8 mouse cellular contexts compared by ENCODE assay signal in the genomic region with DNA sequence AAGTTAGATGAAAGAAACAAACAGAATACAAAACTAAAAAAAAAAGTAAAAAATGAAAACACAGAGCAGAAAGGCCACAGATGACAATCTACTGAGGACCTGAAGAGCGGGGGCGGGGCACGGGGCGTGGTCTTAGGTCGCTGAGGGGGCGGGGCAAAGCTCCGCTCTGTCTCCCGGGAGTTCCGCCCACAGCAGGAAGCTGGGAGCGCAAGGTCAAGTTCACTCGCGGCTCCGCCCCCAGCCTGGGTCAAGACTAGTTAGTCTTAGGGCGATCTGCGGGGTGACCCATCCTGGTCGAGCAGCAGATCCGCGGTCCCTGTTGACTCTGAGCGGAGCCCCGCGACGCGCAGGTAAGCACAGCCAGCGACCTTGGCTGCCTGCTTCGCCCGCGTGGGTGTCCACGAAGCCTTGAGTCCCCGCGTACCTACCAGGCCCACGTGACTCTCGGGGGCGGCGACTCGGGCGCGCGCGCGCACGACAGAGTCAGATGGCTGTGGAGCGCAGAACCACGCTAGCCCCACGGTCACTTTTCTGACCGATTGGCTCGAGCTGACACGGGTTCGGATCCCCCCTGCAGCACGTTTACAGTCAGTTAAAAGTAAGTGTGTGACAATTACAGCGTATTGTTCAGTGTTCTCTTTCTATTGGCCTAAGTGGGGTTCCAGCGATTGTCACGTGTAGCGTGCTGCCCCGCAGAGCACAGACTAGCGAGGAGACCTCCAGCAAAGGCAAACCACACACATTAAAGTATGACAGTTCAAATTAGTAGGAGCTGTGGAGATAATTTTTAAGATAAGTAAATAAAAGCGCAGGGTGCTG. TPM values are rescaled to one million over a fixed set of nuclear protein-coding genes. Genes with fewer than 3 reads are reported as not detected.
A peak's percentile ranks its signal among the peaks of the same experiment; 100 is the strongest.
DNase-seq lines count a peak whose midpoint lies in the region; ATAC-seq and TF ChIP-seq lines count a peak whose summit lies in the region.

No protein-coding gene starts in this region.

- peak overlapping the region; percentile 11 for H3K4me3 ChIP-seq in C2C12 (ENCODE audit: insufficient read depth, poor library complexity, severe bottlenecking)
- peak overlapping the region; percentile 62 for H3K4me3 ChIP-seq in heart, embryonic 12.5 days
- peak overlapping the region; percentile 50 for H3K4me3 ChIP-seq in kidney, postnatal 0 days (replicated peaks; ENCODE audit: low read depth, low read length)
- H3K4me3 ChIP-seq in liver, embryonic 11.5 days (ENCODE audit: low read depth, low read length) = peak overlapping the region; percentile 72
- H3K4me3 ChIP-seq in stomach, embryonic 14.5 days (ENCODE audit: low read depth, low read length) = peak overlapping the region; percentile 55

- no peaks in the 10 kb centered on the region for H3K36me3 ChIP-seq in C2C12 (ENCODE audit: control insufficient read depth, insufficient read depth)
- H3K36me3 ChIP-seq in heart, embryonic 12.5 days = no peaks in the 10 kb centered on the region
- no peaks in the 10 kb centered on the region for H3K36me3 ChIP-seq in kidney, postnatal 0 days (ENCODE audit: insufficient read depth, low read length)
- no peaks in the 10 kb centered on the region for H3K36me3 ChIP-seq in liver, embryonic 11.5 days (ENCODE audit: control insufficient read depth, insufficient read depth, low read length)
- no peaks in the 10 kb centered on the region for H3K36me3 ChIP-seq in stomach, embryonic 14.5 days (ENCODE audit: control insufficient read depth, insufficient read depth, low read length)

- H3K9ac ChIP-seq in heart, embryonic 12.5 days = peak overlapping the region; percentile 75
- peak overlapping the region; percentile 50 for H3K9ac ChIP-seq in kidney, postnatal 0 days (ENCODE audit: low read depth, low read length)
- H3K9ac ChIP-seq in liver, embryonic 11.5 days (ENCODE audit: low read depth, low read length) = peak overlapping the region; percentile 81
- H3K9ac ChIP-seq in stomach, embryonic 14.5 days (replicated peaks; ENCODE audit: low read depth, low read length) = peak overlapping the region; percentile 36; the same call in 1 of the 2 replicates

- WGBS in heart, embryonic 12.5 days = under 1% methylated on average over 56 of the region's 56 CpGs
- WGBS in kidney, postnatal 0 days = under 1% methylated on average over 56 of the region's 56 CpGs
- WGBS in liver, embryonic 11.5 days = under 1% methylated on average over 55 of the region's 56 CpGs
- under 1% methylated on average over 56 of the region's 56 CpGs for WGBS in stomach, embryonic 14.5 days

- H3K4me1 ChIP-seq in heart, embryonic 12.5 days (replicated peaks) = peaks cover 11% of the 10 kb centered on the region
- 0 out of 2 replicates have a peak, but pooled peaks cover 5% of the 10 kb centered on the region for H3K4me1 ChIP-seq in kidney, postnatal 0 days (replicated peaks; ENCODE audit: insufficient read depth, low read length)
- peaks cover 11% of the 10 kb centered on the region for H3K4me1 ChIP-seq in liver, embryonic 11.5 days (replicated peaks; ENCODE audit: control insufficient read depth, insufficient read depth, low read length)
- H3K4me1 ChIP-seq in stomach, embryonic 14.5 days (ENCODE audit: control insufficient read depth, insufficient read depth, low read length) = peaks cover 4% of the 10 kb centered on the region; the same call in 1 of the 2 replicates

- H3K27me3 ChIP-seq in C2C12 (ENCODE audit: control insufficient read depth, insufficient read depth, insufficient read length) = no peaks in the 10 kb centered on the region
- 0 out of 2 replicates have a peak, but pooled peaks cover 5% of the 10 kb centered on the region for H3K27me3 ChIP-seq in heart, embryonic 12.5 days (replicated peaks)
- H3K27me3 ChIP-seq in kidney, postnatal 0 days (ENCODE audit: insufficient read depth, low read length) = no peaks in the 10 kb centered on the region
- H3K27me3 ChIP-seq in liver, embryonic 11.5 days (replicated peaks; ENCODE audit: control insufficient read depth, insufficient read depth, low read length) = no peaks in the 10 kb centered on the region
- H3K27me3 ChIP-seq in stomach, embryonic 14.5 days (ENCODE audit: control insufficient read depth, insufficient read depth, low read length) = no peaks in the 10 kb centered on the region

- no peaks in the 10 kb centered on the region for H3K79me2 ChIP-seq in C2C12 (ENCODE audit: control insufficient read depth, insufficient read depth)

- H3ac ChIP-seq in C2C12 (ENCODE audit: control insufficient read depth, insufficient read length, low read depth) = no peak overlapping the region

- H3K4me2 ChIP-seq in heart, embryonic 12.5 days = peak overlapping the region; percentile 77
- H3K4me2 ChIP-seq in kidney, postnatal 0 days (ENCODE audit: low read length) = peak overlapping the region; percentile 76
- H3K4me2 ChIP-seq in liver, embryonic 11.5 days = peak overlapping the region; percentile 82
- H3K4me2 ChIP-seq in stomach, embryonic 14.5 days (replicated peaks; ENCODE audit: low read depth, low read length) = peak overlapping the region; percentile 63

- peak; percentile 54 for DNase-seq in brain, embryonic 18.5 days (ENCODE audit: low read depth, low spot score)
- DNase-seq in kidney, postnatal 0 days (ENCODE audit: low spot score) = peak; percentile 96
- DNase-seq in liver, embryonic 11.5 days (ENCODE audit: low spot score) = peak; percentile 86
- DNase-seq in naive thymus-derived CD4-positive, alpha-beta T cell, adult 2 months (ENCODE audit: low read depth) = peak; percentile 96

- H3K79me3 ChIP-seq in C2C12 (ENCODE audit: low read depth) = no peaks in the 10 kb centered on the region

- H3K9me3 ChIP-seq in heart, embryonic 12.5 days (replicated peaks) = no peaks in the 10 kb centered on the region
- no peaks in the 10 kb centered on the region for H3K9me3 ChIP-seq in kidney, postnatal 0 days (replicated peaks; ENCODE audit: low read length)
- no peaks in the 10 kb centered on the region for H3K9me3 ChIP-seq in liver, embryonic 11.5 days (ENCODE audit: control insufficient read depth, low read length)
- H3K9me3 ChIP-seq in stomach, embryonic 14.5 days (ENCODE audit: control insufficient read depth, low read depth, low read length) = no peaks in the 10 kb centered on the region

- peak overlapping the region; percentile 58; the same call in 1 of the 2 replicates for H3K27ac ChIP-seq in heart, embryonic 12.5 days (ENCODE audit: poor library complexity, severe bottlenecking)
- peak overlapping the region; percentile 88 for H3K27ac ChIP-seq in kidney, postnatal 0 days
- peak overlapping the region; percentile 84 for H3K27ac ChIP-seq in liver, embryonic 11.5 days (ENCODE audit: low read depth, low read length)
- peak overlapping the region; percentile 74 for H3K27ac ChIP-seq in stomach, embryonic 14.5 days (ENCODE audit: low read length)

- ATAC-seq in erythroid progenitor cell, adult 5-6 weeks (replicated peaks; ENCODE audit: low FRiP score, poor library complexity, severe bottlenecking) = peak; percentile 77
- peak; percentile 91 for ATAC-seq in heart, embryonic 12.5 days (ENCODE audit: insufficient number of reproducible peaks, low FRiP score)
- peak; percentile 81 for ATAC-seq in kidney, postnatal 0 days (replicated peaks; ENCODE audit: low FRiP score, low read depth)
- peak; percentile 76 for ATAC-seq in liver, embryonic 11.5 days (replicated peaks; ENCODE audit: low FRiP score)
- ATAC-seq in stomach, embryonic 14.5 days (ENCODE audit: insufficient number of reproducible peaks, insufficient read depth, low FRiP score, low read depth) = peak; percentile 87

- TF ChIP-seq CTCF in C2C12 (IDR thresholded peaks at IDR 0.05; ENCODE audit: control insufficient read depth, insufficient read depth, insufficient read length) = no peak
- peak; percentile 2; the same call in 1 of the 2 replicates for TF ChIP-seq CTCF in kidney, postnatal 0 days (IDR thresholded peaks at IDR 0.05; ENCODE audit: low read depth)

TF ChIP-seq in C2C12, 6 proteins besides CTCF, POLR2A, EP300 and RAD21:
- TF ChIP-seq MYOG (IDR thresholded peaks at IDR 0.05; ENCODE audit: control insufficient read depth, extremely low read depth, insufficient read length) = no peak
- no peak for TF ChIP-seq MAX (IDR thresholded peaks at IDR 0.05)
- peak; percentile 47 for TF ChIP-seq USF1 (IDR thresholded peaks at IDR 0.05; ENCODE audit: low read depth)
- no peak for TF ChIP-seq MYOD1 (IDR thresholded peaks at IDR 0.05; ENCODE audit: control insufficient read depth, insufficient read length, low read depth)

RNA-seq across cellular contexts. Expression of a gene that starts 9.4 kb away (rescaled TPM):
- polyA plus RNA-seq in C2C12 (2012; fragmentation: generic; extraction: Trizol) = 0.34 TPM
- total RNA-seq in erythroid progenitor cell, adult 5-6 weeks (2015; ENCODE audit: low replicate concordance) = 66.3 and 77.1 TPM in 2 replicates
- 81.5 and 109 TPM in 2 replicates for total RNA-seq in erythroid progenitor cell, adult 5-6 weeks (2017; ENCODE audit: low replicate concordance)
- polyA plus RNA-seq in heart, embryonic 12.5 days (2016; fragmentation: Nextera tagmentation; extraction: Ambion mirVana) = 9.4 and 10.0 TPM in 2 replicates
- 15.1 and 15.6 TPM in 2 replicates for polyA plus RNA-seq in kidney, postnatal 0 days (2015; fragmentation: Nextera tagmentation; extraction: Ambion mirVana)
- 35.9 and 36.6 TPM in 2 replicates for polyA plus RNA-seq in liver, embryonic 11.5 days (2014; fragmentation: Nextera tagmentation; extraction: Ambion mirVana)
- polyA plus RNA-seq in stomach, embryonic 14.5 days (2014; fragmentation: Nextera tagmentation; extraction: Ambion mirVana) = 7.4 and 8.3 TPM in 2 replicates

Comparison
In these comparisons a context has a peak if more than half of its experiments do, and no peak if none do; other contexts are left out.
1. Peak in every context shown above with its lines: DNase-seq, ATAC-seq, H3K4me3 ChIP-seq and H3K27ac ChIP-seq.
2. H3K4me3 ChIP-seq: peak in every context shown above with its lines; median percentile 72 in liver, embryonic 11.5 days; 62 in heart, embryonic 12.5 days; 55 in stomach, embryonic 14.5 days; 50 in kidney, postnatal 0 days; 11 in C2C12.